Mouse (Mus musculus) CH12.LX (cell line): ENCODE measurements at regions not wholly inside any gene's neighbourhood (a gene's known extent, or its start where the extent isn't known, plus 50 kb on each side); places are given as distances from the start of the nearest gene placed in this dataset.

Experiments used
- DNase-seq: peaks from one replicate; pipeline ENCODE4 v3.0.0-alpha.2; 2013; ENCODE audit errors: extremely low read depth
- H3K27ac ChIP-seq: 2 replicates; pipeline ENCODE4 v1.5.1; 2012; ENCODE audit warnings: low read depth, mild to moderate bottlenecking, control low read depth, moderate library complexity; ENCODE audit not compliant: insufficient read depth
- H3K27me3 ChIP-seq: replicated peaks from 2 replicates; pipeline ENCODE3; 2012; ENCODE audit warnings: inconsistent platforms
- H3K36me3 ChIP-seq, 2 experiments: replicated peaks in 1 of 2; 2 replicates each; pipeline versions ENCODE3 to v1.6.1; 2012; ENCODE audit warnings: inconsistent platforms in 1 of 2, low read length in 1 of 2, mild to moderate bottlenecking in 1 of 2, mixed read lengths in 1 of 2, moderate library complexity in 1 of 2; ENCODE audit not compliant: control insufficient read depth in 1 of 2, insufficient read depth in 1 of 2
- H3K4me1 ChIP-seq, 2 experiments: 2 replicates each; pipeline ENCODE4 v1.6.1; 2012; ENCODE audit warnings: inconsistent platforms in 1 of 2, moderate library complexity in 1 of 2; ENCODE audit not compliant: insufficient read depth in 2 of 2, control insufficient read depth in 1 of 2
- H3K4me2 ChIP-seq: 2 replicates; pipeline ENCODE4 v1.6.1; 2012; ENCODE audit warnings: low read depth, mild to moderate bottlenecking, control low read depth; ENCODE audit not compliant: poor library complexity, insufficient read depth, severe bottlenecking
- H3K4me3 ChIP-seq, 3 experiments: fragments of 150-350 bp in 1 of 3; sonication (generic) in 1 of 3; replicated peaks in 1 of 3; 2 replicates each; pipeline versions ENCODE3 to v1.5.1; 2011 to 2012; ENCODE audit warnings: low read depth in 2 of 3, low read length in 2 of 3, mild to moderate bottlenecking in 2 of 3, moderate library complexity in 2 of 3, control low read depth in 1 of 3, improper control_type of control experiment in 1 of 3, inconsistent platforms in 1 of 3, mixed read lengths in 1 of 3; ENCODE audit not compliant: poor library complexity in 1 of 3
- H3K79me2 ChIP-seq: replicated peaks from 2 replicates; pipeline ENCODE4 v1.6.1; 2012; ENCODE audit warnings: mild to moderate bottlenecking, moderate library complexity; ENCODE audit not compliant: control insufficient read depth, poor library complexity, insufficient read depth, severe bottlenecking; ENCODE audit errors: extremely low read depth
- H3K9ac ChIP-seq: 2 replicates; pipeline ENCODE4 v1.6.1; 2012; ENCODE audit warnings: low read depth, mild to moderate bottlenecking, control low read depth, moderate library complexity; ENCODE audit not compliant: insufficient read depth
- H3K9me3 ChIP-seq: replicated peaks from 2 replicates; pipeline ENCODE3; 2012; ENCODE audit warnings: low read length, inconsistent platforms, mixed read lengths
- BHLHE40 ChIP-seq: IDR thresholded peaks from 2 replicates; pipeline ENCODE4 v1.6.1; 2011; ENCODE audit warnings: mild to moderate bottlenecking, low read depth, low read length, improper control_type of control experiment
- CHD1 ChIP-seq: IDR thresholded peaks from 2 replicates; pipeline ENCODE4 v1.6.1; 2012; ENCODE audit warnings: low read depth, low read length, improper control_type of control experiment, inconsistent platforms
- CHD2 ChIP-seq: IDR thresholded peaks from 2 replicates; pipeline ENCODE4 v1.6.1; 2011; ENCODE audit warnings: low read length, improper control_type of control experiment
- E2F4 ChIP-seq: IDR thresholded peaks from 2 replicates; pipeline ENCODE4 v1.6.1; 2011; ENCODE audit warnings: low read depth, low read length, improper control_type of control experiment; ENCODE audit not compliant: insufficient replicate concordance
- ELF1 ChIP-seq: IDR thresholded peaks from 2 replicates; pipeline ENCODE4 v1.6.1; 2014; ENCODE audit warnings: low read depth, mild to moderate bottlenecking, inconsistent platforms, low read length, improper control_type of control experiment
- EP300 ChIP-seq: IDR thresholded peaks from 2 replicates; pipeline ENCODE4 v1.6.1; 2011; ENCODE audit warnings: low read length, improper control_type of control experiment
- IRF4 ChIP-seq: IDR thresholded peaks from 2 replicates; pipeline ENCODE4 v1.6.1; 2014; ENCODE audit warnings: low read depth, mild to moderate bottlenecking, inconsistent platforms, low read length, improper control_type of control experiment
- JUN ChIP-seq: IDR thresholded peaks from 2 replicates; pipeline ENCODE4 v1.6.1; 2011; ENCODE audit warnings: low read depth, mild to moderate bottlenecking, low read length, improper control_type of control experiment, moderate library complexity; ENCODE audit not compliant: insufficient read depth
- MAFK ChIP-seq: IDR thresholded peaks from 2 replicates; pipeline ENCODE4 v1.6.1; 2011; ENCODE audit warnings: low read length, improper control_type of control experiment; ENCODE audit not compliant: insufficient replicate concordance
- MEF2A ChIP-seq: IDR thresholded peaks from 2 replicates; pipeline ENCODE4 v1.6.1; 2014; ENCODE audit warnings: low read depth, mild to moderate bottlenecking, inconsistent platforms, low read length, improper control_type of control experiment, borderline replicate concordance
- MYC ChIP-seq: IDR thresholded peaks from 2 replicates; pipeline ENCODE4 v1.6.1; 2011; ENCODE audit warnings: low read depth, mild to moderate bottlenecking, improper control_type of control experiment, low read length
- NELFE ChIP-seq: IDR thresholded peaks from 2 replicates; pipeline ENCODE4 v1.6.1; 2011; ENCODE audit warnings: low read depth, low read length, improper control_type of control experiment
- NRF1 ChIP-seq: IDR thresholded peaks from 2 replicates; pipeline ENCODE4 v1.6.1; 2014; ENCODE audit warnings: low read depth, mild to moderate bottlenecking, inconsistent platforms, low read length, improper control_type of control experiment, moderate library complexity
- RAD21 ChIP-seq: IDR thresholded peaks from 2 replicates; pipeline ENCODE4 v1.6.1; 2011; ENCODE audit warnings: low read depth, mild to moderate bottlenecking, low read length, improper control_type of control experiment, moderate library complexity
- RCOR1 ChIP-seq: conservative IDR thresholded peaks from 2 replicates; pipeline ENCODE4 v1.6.1; 2012; ENCODE audit warnings: low read depth, mild to moderate bottlenecking, inconsistent platforms, low read length, improper control_type of control experiment
- SIN3A ChIP-seq: IDR thresholded peaks from 2 replicates; pipeline ENCODE4 v1.6.1; 2012; ENCODE audit warnings: low read length, improper control_type of control experiment, inconsistent platforms
- SMC3 ChIP-seq: IDR thresholded peaks from 2 replicates; pipeline ENCODE4 v1.6.1; 2011; ENCODE audit warnings: low read depth, low read length, improper control_type of control experiment
- TBP ChIP-seq: conservative IDR thresholded peaks from 2 replicates; pipeline ENCODE4 v1.6.1; 2011; ENCODE audit warnings: low read depth, low read length, improper control_type of control experiment
- UBTF ChIP-seq: IDR thresholded peaks from 2 replicates; pipeline ENCODE4 v1.6.1; 2012; ENCODE audit warnings: low read depth, mild to moderate bottlenecking, inconsistent platforms, low read length, improper control_type of control experiment, moderate library complexity
- ZMIZ1 ChIP-seq: IDR thresholded peaks from 2 replicates; pipeline ENCODE4 v1.6.1; 2012; ENCODE audit warnings: low read depth, mild to moderate bottlenecking, inconsistent platforms, low read length, improper control_type of control experiment
- ZNF384 ChIP-seq: IDR thresholded peaks from 2 replicates; pipeline ENCODE4 v1.6.1; 2012; ENCODE audit warnings: low read depth, low read length, improper control_type of control experiment, inconsistent platforms
- dilution Hi-C: fragments of 300-500 bp; cut with MboI; formaldehyde crosslinking; loops from 2 replicates; pipeline ENCODE4 v1.14.3; 2020; ENCODE audit warnings: low sequenced_read_pairs; ENCODE audit not compliant: extremely low pct_unique_long_range_greater_than_20kb, extremely low pct_ligation_motif_present
- in situ Hi-C: fragments of 300-500 bp; cut with MboI; formaldehyde crosslinking; loops from 3 replicates; pipeline ENCODE4 v1.14.3; 2019; ENCODE audit warnings: low sequenced_read_pairs, low pct_ligation_motif_present, low pct_unique_long_range_greater_than_20kb, mixed read lengths

DNA sequence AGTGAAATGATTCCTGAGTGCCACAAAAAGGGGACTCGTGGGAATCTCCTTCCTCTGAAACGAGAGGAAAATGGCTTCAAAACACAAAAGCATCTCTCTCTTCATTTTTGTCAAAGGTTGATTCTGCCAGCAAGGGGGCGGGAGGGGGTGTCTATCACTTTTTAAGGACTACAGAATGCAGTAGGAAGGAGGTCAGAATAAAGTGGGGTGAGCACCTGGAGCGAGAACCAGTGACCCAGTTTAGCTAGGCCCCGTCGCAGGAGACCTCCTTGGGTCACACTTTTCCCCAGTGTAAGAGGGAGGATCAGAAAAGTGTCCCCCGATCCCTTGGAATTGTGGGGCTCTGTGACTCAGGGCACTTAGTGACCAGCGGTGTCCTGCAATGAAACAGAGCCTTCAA, 133.1 kb downstream of the Tgfb2 start:
- H3K4me3 ChIP-seq, result no peak overlapping the region
- no peak overlapping the region for H3K9ac ChIP-seq
- no peak overlapping the region for H3K4me2 ChIP-seq
- dilution Hi-C loops, result no loop called here
- no peak overlapping the region for H3K27ac ChIP-seq
- no peaks in the 10 kb centered on the region for H3K4me1 ChIP-seq
- H3K27me3 ChIP-seq, result no peaks in the 10 kb centered on the region
- TF ChIP-seq ELF1, result no peak
- TF ChIP-seq CHD1, result no peak
- no peak for TF ChIP-seq IRF4
- TF ChIP-seq, all 38 proteins: peak for 0
- DNase-seq, result no peak
- in situ Hi-C loops, result no loop called here
- H3K36me3 ChIP-seq, result no peaks in the 10 kb centered on the region
- no peaks in the 10 kb centered on the region for H3K79me2 ChIP-seq
- peaks cover 60% of the 10 kb centered on the region for H3K9me3 ChIP-seq

DNA sequence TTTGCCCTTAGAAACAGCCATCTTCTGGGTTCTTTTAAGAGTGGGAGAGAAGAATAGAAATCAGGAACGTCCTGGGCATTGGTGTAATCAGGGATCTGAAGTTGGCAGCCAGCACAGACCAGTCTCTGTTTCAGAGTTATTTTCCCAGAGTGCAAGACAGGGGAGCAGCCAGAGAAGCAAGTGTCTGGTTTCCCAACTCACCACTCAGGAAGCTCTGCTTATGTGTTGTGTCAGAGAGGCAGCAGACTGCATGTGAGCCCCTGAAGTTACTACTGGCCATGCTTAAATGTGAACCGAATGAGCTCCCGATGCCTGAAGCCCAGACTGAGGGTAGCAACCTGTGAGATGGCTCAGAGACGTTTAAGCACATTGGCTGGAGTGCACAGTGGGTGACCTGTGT, 133.7 kb downstream of the Tgfb2 start:
- Histone ChIP-seq H3K4me1 (no peaks in the 10 kb centered on the region), H3K9me3 (peaks cover 59% of the 10 kb centered on the region), H3K27ac (no peak overlapping the region), H3K36me3 (no peaks in the 10 kb centered on the region), H3K4me2 (no peak overlapping the region), H3K4me3 (no peak overlapping the region), H3K9ac (no peak overlapping the region), H3K79me2 (no peaks in the 10 kb centered on the region), H3K27me3 (no peaks in the 10 kb centered on the region)
- dilution Hi-C loops (no loop called here), in situ Hi-C loops (no loop called here)
- no peak for TF ChIP-seq MAFK
- TF ChIP-seq RAD21, result no peak
- no peak for TF ChIP-seq RCOR1
- no peak for TF ChIP-seq CHD1
- no peak for TF ChIP-seq NRF1
- TF ChIP-seq SIN3A, result no peak
- no peak for TF ChIP-seq EP300
- TF ChIP-seq CHD2, result no peak
- no peak for TF ChIP-seq JUN
- no peak for TF ChIP-seq ZMIZ1
- no peak for TF ChIP-seq BHLHE40
- no peak for DNase-seq

- Histone ChIP-seq H3K4me2 (no peak overlapping the region), H3K79me2 (no peaks in the 10 kb centered on the region), H3K27me3 (no peaks in the 10 kb centered on the region), H3K4me1 (no peaks in the 10 kb centered on the region), H3K4me3 (no peak overlapping the region), H3K36me3 (no peaks in the 10 kb centered on the region), H3K9me3 (peaks cover 57% of the 10 kb centered on the region), H3K27ac (no peak overlapping the region), H3K9ac (no peak overlapping the region)
- in situ Hi-C loops (no loop called here), dilution Hi-C loops (no loop called here)
- TF ChIP-seq MAFK (no peak), RCOR1 (no peak), CHD1 (no peak), TBP (no peak), SMC3 (no peak), CHD2 (no peak), MEF2A (no peak), MYC (no peak), NELFE (no peak), E2F4 (no peak), BHLHE40 (no peak), IRF4 (no peak), ZNF384 (no peak), ELF1 (no peak), UBTF (no peak)
- no peak for DNase-seq
Observed at GRCm38 (mm10) chr1:186568496-186568895, 137.3 kb downstream of the Tgfb2 start.
